Mouse (Mus musculus): Measurements from ENCODE around the gene Son. TPM values are rescaled to one million over a fixed set of nuclear protein-coding genes. Genes with fewer than 3 reads are reported as not detected.

Gene Son
- polyA plus RNA-seq (2012; ENCODE audit: insufficient read depth, insufficient read length, low replicate concordance, missing spikeins): 159 and 242 TPM in 2 replicates

DNA sequence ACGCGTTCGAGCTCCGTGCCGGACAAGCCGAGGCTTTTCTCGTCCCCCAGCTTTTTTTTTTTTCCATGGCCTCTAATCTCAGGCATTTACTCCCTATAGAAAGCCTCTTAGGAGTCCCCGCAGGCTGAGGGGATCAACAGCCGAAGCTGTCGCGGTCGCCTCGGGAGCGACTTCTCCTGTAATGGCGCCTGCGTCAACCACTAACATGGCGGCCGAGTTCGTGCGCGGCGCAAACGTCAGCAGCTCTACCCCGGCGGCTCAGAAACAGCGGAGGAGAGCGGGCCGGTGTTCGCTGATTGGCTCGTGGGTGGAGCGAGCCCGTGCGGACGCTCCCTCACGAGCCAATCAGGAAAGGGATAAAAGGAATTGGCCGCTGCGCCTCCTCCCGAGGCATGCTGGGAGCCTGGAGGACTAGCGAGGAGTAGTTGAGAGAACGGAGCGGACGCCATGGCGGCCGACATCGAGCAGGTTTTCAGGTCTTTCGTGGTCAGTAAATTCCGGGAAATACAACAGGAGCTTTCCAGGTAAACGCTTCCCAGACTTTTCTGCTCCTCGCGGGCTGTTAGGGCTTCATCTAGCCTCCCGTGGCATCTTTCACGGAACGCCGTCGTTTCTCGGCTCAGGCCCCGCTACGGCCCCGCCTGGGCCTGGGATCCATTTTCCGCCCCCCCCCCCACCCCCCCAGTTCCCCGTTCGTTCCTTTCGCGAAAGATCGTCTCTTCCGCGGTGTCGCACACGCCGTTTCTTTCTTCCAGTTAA, at the start of gene Son:
Gene Son, plus strand, starts transcription at position 46 of the 759 bp plus-strand sequence.
- peaks cover 6% of the 10 kb centered on the region; the same call in 1 of the 2 replicates for H3K4me1 ChIP-seq (ENCODE audit: control insufficient read depth, insufficient read depth, low read length)
- TF ChIP-seq CTCF (IDR thresholded peaks at IDR 0.05; ENCODE audit: insufficient read depth, low read depth, low read length) (no peak), POLR2A (IDR thresholded peaks at IDR 0.05; ENCODE audit: insufficient read depth, low read depth, low read length) (peak; percentile 80)
- peak within 1 kb of the TSS; percentile 83 for H3K4me3 ChIP-seq (ENCODE audit: insufficient read depth, low read depth, low read length)
- H3K27ac ChIP-seq (ENCODE audit: insufficient read depth, low read depth, low read length): peak within 1 kb of the TSS; percentile 97
- under 1% methylated on average over 70 of the region's 70 CpGs for WGBS

DNA sequence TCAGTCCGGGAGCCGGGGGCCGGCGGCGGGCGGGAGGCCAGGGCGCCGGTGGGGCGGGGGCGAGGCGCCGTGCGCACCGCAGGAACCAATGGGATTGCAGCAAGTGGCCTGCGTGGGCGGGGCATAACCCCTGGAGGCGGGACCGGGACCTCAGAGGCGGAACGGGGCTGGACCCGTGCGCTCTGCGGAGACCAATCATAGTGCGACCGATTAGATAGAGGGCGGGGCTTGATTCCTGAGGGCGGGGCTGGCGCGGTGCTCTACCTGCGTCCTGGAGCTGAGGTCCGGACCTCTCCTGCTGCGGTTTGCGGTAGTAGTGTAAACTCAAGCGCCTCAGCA, 49.7 kb upstream of the Son start, which contains the start of gene Tmem50b:
Gene Tmem50b, minus strand, starts transcription at position 129 of the 339 bp plus-strand sequence.
- TF ChIP-seq POLR2A (IDR thresholded peaks at IDR 0.05; ENCODE audit: insufficient read depth, low read depth, low read length): no peak
- TF ChIP-seq CTCF (IDR thresholded peaks at IDR 0.05; ENCODE audit: insufficient read depth, low read depth, low read length): no peak
- under 1% methylated on average over 34 of the region's 34 CpGs for WGBS
- Histone ChIP-seq H3K4me3 (ENCODE audit: insufficient read depth, low read depth, low read length) (peak within 1 kb of the TSS; percentile 94), H3K27ac (ENCODE audit: insufficient read depth, low read depth, low read length) (peak within 1 kb of the TSS; percentile 34; the same call in 1 of the 2 replicates), H3K4me1 (ENCODE audit: control insufficient read depth, insufficient read depth, low read length) (peaks cover 12% of the 10 kb centered on the region)

DNA sequence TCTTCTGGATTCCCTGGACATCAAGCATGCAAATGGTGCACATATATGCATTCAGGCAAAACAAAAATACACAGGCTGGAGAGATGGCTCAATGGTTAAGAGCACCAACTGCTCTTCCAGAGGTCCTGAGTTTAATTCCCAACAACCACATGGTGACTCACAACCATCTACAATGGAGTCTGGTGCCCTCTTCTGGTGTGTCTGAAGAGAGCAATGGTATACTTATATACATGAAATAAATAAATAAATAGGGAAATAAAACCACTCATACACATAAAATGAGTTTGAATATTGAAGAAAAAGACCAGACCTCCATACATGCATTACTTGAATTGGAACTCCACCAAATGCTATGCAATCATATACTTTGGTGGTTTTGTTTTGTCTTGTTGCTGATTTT, 48.1 kb upstream of the Son start:
- H3K4me1 ChIP-seq (ENCODE audit: control insufficient read depth, insufficient read depth, low read length): peaks cover 7% of the 10 kb centered on the region
- H3K27ac ChIP-seq (ENCODE audit: insufficient read depth, low read depth, low read length): no peak overlapping the region
- TF ChIP-seq POLR2A (IDR thresholded peaks at IDR 0.05; ENCODE audit: insufficient read depth, low read depth, low read length) (no peak), CTCF (IDR thresholded peaks at IDR 0.05; ENCODE audit: insufficient read depth, low read depth, low read length) (no peak)
- H3K4me3 ChIP-seq (ENCODE audit: insufficient read depth, low read depth, low read length): no peak overlapping the region

DNA sequence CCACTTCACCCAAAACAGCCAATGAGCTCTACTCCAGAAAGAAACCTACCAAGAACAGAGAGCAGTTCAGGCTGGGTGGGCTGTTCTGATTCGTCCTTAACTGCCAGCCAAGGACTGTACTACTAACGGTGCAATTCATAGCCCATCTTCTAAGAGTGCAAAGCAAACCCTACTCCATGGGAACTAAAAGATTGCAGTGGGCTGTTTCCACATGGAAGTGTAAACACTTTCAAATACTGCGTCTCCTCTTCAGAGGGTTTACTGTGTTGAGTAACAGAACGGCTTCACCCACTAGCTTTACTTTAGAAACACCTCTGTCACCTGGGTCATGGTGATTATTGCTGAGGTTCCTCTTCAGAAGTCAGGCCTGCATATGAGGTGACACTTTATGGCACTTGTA, 46.2 kb upstream of the Son start:
- H3K4me1 ChIP-seq (ENCODE audit: control insufficient read depth, insufficient read depth, low read length): no peaks in the 10 kb centered on the region
- H3K4me3 ChIP-seq (ENCODE audit: insufficient read depth, low read depth, low read length): no peak overlapping the region
- WGBS: 87% methylated on average over 4 of the region's 4 CpGs
- H3K27ac ChIP-seq (ENCODE audit: insufficient read depth, low read depth, low read length): no peak overlapping the region
- TF ChIP-seq CTCF (IDR thresholded peaks at IDR 0.05; ENCODE audit: insufficient read depth, low read depth, low read length) (no peak), POLR2A (IDR thresholded peaks at IDR 0.05; ENCODE audit: insufficient read depth, low read depth, low read length) (no peak)

DNA sequence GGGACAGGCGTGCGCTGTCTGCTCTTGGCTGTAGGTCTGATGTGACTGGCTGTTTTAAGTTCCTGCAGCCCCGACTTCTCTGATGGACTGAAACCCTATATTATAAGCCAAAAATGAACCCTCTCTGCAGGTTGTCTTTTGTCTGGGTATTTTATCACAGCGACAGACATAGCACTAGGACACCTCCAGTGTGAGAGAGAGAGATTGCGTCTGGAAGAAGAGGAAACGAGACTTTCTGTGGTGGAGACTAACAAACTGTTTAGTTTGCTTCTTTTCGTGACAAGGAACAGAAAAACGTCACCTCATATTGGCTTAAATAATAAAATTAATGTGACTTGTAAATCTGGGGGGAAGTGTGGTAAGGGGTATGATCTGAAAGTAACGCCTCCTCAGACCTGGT, 45.6 kb upstream of the Son start:
- Histone ChIP-seq H3K4me3 (ENCODE audit: insufficient read depth, low read depth, low read length) (no peak overlapping the region), H3K27ac (ENCODE audit: insufficient read depth, low read depth, low read length) (no peak overlapping the region), H3K4me1 (ENCODE audit: control insufficient read depth, insufficient read depth, low read length) (no peaks in the 10 kb centered on the region)
- TF ChIP-seq POLR2A (IDR thresholded peaks at IDR 0.05; ENCODE audit: insufficient read depth, low read depth, low read length) (no peak), CTCF (IDR thresholded peaks at IDR 0.05; ENCODE audit: insufficient read depth, low read depth, low read length) (no peak)
- WGBS: 82% methylated on average over 9 of the region's 9 CpGs

DNA sequence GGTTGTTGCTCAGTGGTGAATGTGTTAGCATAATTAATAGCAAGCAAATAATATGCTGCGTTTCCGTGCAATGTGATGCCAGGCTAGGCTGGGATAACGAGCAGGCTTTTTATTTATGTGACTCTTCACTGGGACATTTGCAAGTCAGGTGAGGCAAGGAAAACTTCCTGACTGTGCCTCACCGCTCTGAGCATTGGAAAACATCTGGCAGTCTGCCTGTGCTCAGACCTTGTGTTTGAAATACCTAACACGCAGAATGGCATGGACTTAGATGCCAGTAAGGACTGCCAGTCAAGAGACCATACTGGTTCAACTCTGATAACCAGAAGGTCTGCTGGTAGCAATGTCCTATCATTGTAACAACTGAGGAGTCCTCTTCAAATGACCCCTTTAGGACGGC, 42.1 kb upstream of the Son start:
- H3K4me1 ChIP-seq (ENCODE audit: control insufficient read depth, insufficient read depth, low read length): 0 out of 2 replicates have a peak, but pooled peaks cover under 1% of the 10 kb centered on the region
- TF ChIP-seq CTCF (IDR thresholded peaks at IDR 0.05; ENCODE audit: insufficient read depth, low read depth, low read length): no peak
- TF ChIP-seq POLR2A (IDR thresholded peaks at IDR 0.05; ENCODE audit: insufficient read depth, low read depth, low read length): no peak
- 72% methylated on average over 6 of the region's 6 CpGs for WGBS
- H3K27ac ChIP-seq (ENCODE audit: insufficient read depth, low read depth, low read length): no peak overlapping the region
- no peak overlapping the region for H3K4me3 ChIP-seq (ENCODE audit: insufficient read depth, low read depth, low read length)

DNA sequence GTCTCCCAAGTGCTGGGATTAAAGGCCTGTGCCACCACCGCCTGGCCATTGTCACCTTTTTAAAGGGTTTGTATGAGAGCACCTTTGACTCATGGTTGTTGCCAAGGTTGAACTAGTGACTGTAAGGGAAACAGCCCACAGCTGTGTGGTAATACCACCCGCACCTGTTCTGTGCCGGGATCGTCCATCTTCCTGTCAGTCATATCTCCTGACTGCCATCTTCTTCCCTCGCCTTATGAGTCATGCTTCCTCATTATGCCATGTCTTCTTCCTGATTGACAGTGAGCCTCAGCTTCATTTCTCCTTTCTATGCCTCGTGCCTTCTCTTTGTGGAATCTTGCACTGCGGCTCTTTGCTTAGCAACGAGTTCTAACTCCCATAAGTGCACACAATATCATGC, 40.3 kb upstream of the Son start:
- no peak overlapping the region for H3K27ac ChIP-seq (ENCODE audit: insufficient read depth, low read depth, low read length)
- H3K4me1 ChIP-seq (ENCODE audit: control insufficient read depth, insufficient read depth, low read length): 0 out of 2 replicates have a peak, but pooled peaks cover 2% of the 10 kb centered on the region
- WGBS: 92% methylated on average over 8 of the region's 8 CpGs
- TF ChIP-seq CTCF (IDR thresholded peaks at IDR 0.05; ENCODE audit: insufficient read depth, low read depth, low read length) (no peak), POLR2A (IDR thresholded peaks at IDR 0.05; ENCODE audit: insufficient read depth, low read depth, low read length) (no peak)
- H3K4me3 ChIP-seq (ENCODE audit: insufficient read depth, low read depth, low read length): no peak overlapping the region

DNA sequence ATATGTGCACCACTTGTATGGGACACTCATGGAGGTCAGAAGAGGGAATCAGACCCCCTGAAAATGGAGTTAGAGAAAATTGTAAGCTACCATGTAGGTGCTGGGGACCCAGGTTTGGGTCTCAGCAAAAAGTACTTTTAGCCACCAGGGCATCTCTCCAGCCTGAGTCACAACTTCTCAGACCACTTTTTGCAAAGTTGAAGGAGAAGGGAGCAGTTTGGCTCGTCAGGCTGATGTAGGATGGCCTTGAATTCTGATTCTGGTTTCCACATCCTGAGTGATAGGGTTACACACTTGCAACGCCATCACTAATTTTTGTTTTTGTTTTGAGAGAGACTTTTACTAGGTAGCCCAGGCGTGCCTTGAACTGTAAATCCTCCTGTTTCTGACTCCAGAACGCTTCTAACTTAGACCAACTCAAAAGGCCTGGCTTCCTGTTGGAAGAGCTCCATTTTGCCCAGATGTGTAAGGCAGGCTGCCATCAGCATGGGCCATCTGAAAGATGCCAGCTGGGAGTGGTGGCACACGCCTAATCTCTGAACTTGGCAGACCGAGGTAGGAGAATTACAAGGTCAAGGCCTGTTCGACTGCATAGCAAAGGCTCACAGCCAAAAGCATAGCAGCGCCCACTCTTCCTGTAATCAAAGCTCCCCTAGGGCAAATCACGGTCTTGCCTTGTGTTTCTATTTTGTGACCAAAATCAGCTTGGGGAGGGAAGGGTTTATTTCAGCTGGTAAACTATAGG, 37.6 kb upstream of the Son start:
- 66% methylated on average over 9 of the region's 9 CpGs for WGBS
- TF ChIP-seq CTCF (IDR thresholded peaks at IDR 0.05; ENCODE audit: insufficient read depth, low read depth, low read length) (no peak), POLR2A (IDR thresholded peaks at IDR 0.05; ENCODE audit: insufficient read depth, low read depth, low read length) (no peak)
- Histone ChIP-seq H3K4me1 (ENCODE audit: control insufficient read depth, insufficient read depth, low read length) (0 out of 2 replicates have a peak, but pooled peaks cover 6% of the 10 kb centered on the region), H3K27ac (ENCODE audit: insufficient read depth, low read depth, low read length) (no peak overlapping the region), H3K4me3 (ENCODE audit: insufficient read depth, low read depth, low read length) (no peak overlapping the region)

DNA sequence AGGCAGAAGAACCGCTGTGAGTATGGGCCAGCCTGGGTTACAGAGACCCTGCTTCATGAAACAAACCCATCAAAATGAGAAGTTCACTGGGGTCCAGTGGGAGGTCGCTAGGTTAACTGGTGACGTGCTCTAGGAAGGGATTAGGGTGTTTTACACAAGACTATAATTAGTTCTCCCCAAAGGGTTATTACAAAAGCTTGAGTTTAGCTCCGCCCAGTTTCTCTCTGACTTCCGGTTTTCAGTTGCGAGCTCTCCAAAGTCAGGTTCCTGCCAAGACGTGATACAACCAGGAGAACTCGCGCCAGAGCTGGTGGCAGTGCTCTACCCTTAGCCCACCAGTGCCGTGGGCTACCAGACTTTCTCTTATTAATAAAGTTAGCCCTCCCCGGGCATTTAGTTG, 36.1 kb upstream of the Son start:
- 62% methylated on average over 11 of the region's 11 CpGs for WGBS
- TF ChIP-seq CTCF (IDR thresholded peaks at IDR 0.05; ENCODE audit: insufficient read depth, low read depth, low read length) (no peak), POLR2A (IDR thresholded peaks at IDR 0.05; ENCODE audit: insufficient read depth, low read depth, low read length) (no peak)
- Histone ChIP-seq H3K4me3 (ENCODE audit: insufficient read depth, low read depth, low read length) (no peak overlapping the region), H3K27ac (ENCODE audit: insufficient read depth, low read depth, low read length) (no peak overlapping the region), H3K4me1 (ENCODE audit: control insufficient read depth, insufficient read depth, low read length) (0 out of 2 replicates have a peak, but pooled peaks cover 6% of the 10 kb centered on the region)

All from olfactory bulb, adult 2 months (tissue).